Mouse (Mus musculus) liver, adult 10 weeks (tissue): ENCODE data around the gene Rnf13. TPM values are rescaled to one million over a fixed set of nuclear protein-coding genes. Genes with fewer than 3 reads are reported as not detected.

Source experiments
- polyA plus RNA-seq: library from polyadenylated mRNA; stranded (reverse); fragments of 350-450 nt; fragmentation: Illumina TruSeq; extraction: RNeasy Lipid Tissue Mini Kit (QIAGEN cat#74804); gene quantifications from one replicate; pipeline ENCODE4 v1.2.3, GENCODE M21; 2014; ENCODE audit warnings: low read depth, low replicate concordance

The Rnf13 gene
- 411 TPM for polyA plus RNA-seq

DNA sequence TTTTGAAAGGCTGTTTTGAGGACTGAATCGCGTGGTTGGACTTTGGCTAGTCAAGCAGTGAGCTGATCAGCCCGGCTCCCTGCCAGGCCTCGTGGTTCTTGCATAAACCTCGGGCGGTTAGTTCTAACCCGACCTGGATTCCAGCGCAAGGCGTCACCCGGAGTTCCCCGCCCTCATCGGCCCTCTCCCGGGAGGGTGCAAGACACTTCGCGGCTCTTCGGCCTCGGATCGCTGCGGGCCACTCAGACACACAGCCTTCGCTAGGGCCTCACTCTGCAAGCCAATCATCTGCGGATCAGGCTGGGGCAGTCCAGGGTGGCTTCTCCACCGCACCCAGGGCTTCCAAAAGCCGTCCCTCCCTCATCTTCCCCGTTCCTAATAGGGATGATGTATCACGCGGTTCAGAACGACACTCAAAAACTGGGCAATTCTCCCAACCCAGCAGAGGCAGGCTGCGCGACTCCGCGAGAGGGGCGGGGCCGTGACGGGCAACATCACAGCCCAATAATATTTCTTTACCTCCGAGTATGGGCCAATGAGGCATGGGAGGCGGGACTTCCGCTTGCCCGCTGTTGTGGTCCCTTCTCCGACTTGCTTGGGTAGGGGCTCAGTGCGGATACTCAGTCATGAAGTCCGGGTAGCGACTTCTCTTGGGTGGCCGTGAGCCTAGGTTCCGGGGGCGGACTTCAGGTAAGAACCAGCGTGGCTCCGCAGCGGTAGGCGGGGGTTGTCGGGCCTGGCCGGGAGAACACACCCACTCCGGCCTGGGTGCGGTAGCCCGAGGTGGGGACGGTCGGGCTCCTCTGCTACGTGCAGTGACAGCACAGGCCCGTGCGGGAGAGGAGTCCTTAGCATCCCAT is at the start of gene Rnf13:
TSS of gene Rnf13 (plus strand) at position 552 of the 860 bp plus-strand sequence.

DNA sequence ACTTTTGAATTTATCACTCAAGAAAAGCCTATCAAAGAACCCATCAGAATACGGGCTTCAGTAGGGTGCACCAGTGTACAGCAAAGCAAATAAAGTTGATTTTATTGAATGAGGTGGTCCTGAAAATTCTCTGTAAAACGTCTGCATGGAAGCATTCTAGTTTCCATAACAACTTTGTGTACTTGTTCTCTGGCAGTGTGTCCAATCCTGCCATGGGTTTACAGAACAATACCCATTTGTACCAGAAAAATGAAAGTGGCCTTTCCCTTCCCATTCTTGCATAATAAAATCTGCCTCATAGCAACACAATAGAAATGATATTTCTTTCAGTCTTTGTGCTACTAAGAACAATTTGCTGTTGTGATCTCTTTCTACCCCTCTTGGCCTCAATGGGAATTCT is 43.1 kb upstream of the Rnf13 start, which contains the start of gene Ankub1:
TSS of gene Ankub1 (minus strand) at position 81 of the 400 bp plus-strand sequence.

DNA sequence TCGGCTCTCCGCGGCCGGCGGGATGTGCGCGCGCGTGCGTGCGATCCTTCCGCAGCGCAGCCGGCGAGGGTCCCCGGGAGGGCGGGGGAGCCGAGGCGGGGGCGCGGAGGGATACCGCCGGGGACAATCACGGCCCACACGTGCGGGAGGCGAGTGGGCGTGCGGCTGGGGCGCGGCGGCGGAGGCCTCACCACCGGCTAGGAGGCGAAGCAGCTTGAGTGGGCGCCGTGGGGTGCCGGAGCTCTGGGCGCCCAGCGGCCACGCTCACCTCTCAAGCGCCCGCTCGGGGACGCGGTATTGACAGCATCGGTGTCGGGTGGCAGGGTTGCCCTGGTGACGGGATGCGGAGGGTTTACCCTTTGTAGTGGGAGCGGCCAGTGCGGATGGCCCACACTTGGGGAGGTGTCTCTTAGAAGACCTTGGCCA is 111.9 kb downstream of the Rnf13 start, which contains the start of gene Pfn2:
TSS of gene Pfn2 (minus strand) at position 320 of the 426 bp plus-strand sequence.

Other genes with a start within 250 kb of the Rnf13 start
- gene Wwtr1, start 160.2 kb upstream of the Rnf13 start, polyA plus RNA-seq, result 12.9 TPM
- gene Commd2, start 84.3 kb upstream of the Rnf13 start, polyA plus RNA-seq, result 14.4 TPM
- 0.58 TPM for gene Ankub1, start 43.3 kb upstream of the Rnf13 start, polyA plus RNA-seq
- gene Pfn2, start 112.0 kb downstream of the Rnf13 start, polyA plus RNA-seq, result 4.2 TPM